Mouse (Mus musculus): ENCODE data around the gene Zmynd8. TPM values are rescaled to one million over a fixed set of nuclear protein-coding genes. Genes with fewer than 3 reads are reported as not detected.
A peak's percentile ranks its signal among the peaks of the same experiment; 100 is the strongest.

The Zmynd8 gene
- polyA plus RNA-seq, 1 experiment from 2014 or later = 57.6 TPM

DNA sequence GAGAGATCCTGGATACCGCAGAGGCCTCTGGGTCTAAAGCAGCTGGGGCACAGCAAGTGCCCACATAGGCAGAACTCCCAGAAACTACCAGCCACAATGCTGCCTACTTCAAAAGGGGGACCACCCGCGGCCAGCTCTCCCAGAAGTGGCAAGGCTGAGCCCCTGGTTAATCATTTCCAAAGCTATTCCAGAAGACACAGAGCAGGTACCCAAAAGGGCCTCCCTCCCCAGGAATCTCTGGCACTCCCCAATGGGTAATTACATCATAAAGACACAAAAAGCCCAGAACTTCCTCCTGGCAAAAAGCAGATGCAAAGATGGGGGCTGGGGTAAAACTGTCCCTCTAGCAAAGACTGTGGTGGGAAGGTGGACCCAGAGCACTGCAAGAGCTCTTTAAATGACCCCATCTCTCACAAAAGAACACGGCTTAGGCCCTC, 41.4 kb downstream of the Zmynd8 start:
- Histone ChIP-seq H3K4me2 (replicated peaks; ENCODE audit: low read depth, low read length) (peak overlapping the region; percentile 33), H3K4me3 (ENCODE audit: low read depth, low read length) (peak overlapping the region; percentile 12; the same call in 1 of the 2 replicates), H3K27me3 (ENCODE audit: control insufficient read depth, insufficient read depth, low read length) (no peaks in the 10 kb centered on the region), H3K9me3 (ENCODE audit: control insufficient read depth, low read depth, low read length) (no peaks in the 10 kb centered on the region), H3K9ac (replicated peaks; ENCODE audit: low read depth, low read length) (peak overlapping the region; percentile 30; the same call in 1 of the 2 replicates), H3K36me3 (ENCODE audit: control insufficient read depth, insufficient read depth, low read length) (peaks cover 7% of the 10 kb centered on the region), H3K4me1 (ENCODE audit: control insufficient read depth, insufficient read depth, low read length) (peaks cover 58% of the 10 kb centered on the region), H3K27ac (ENCODE audit: low read length) (peak overlapping the region; percentile 99)
- WGBS = 11% methylated on average over 4 of the region's 4 CpGs
- ATAC-seq (ENCODE audit: insufficient number of reproducible peaks, insufficient read depth, low FRiP score, low read depth) = peak; percentile 62

DNA sequence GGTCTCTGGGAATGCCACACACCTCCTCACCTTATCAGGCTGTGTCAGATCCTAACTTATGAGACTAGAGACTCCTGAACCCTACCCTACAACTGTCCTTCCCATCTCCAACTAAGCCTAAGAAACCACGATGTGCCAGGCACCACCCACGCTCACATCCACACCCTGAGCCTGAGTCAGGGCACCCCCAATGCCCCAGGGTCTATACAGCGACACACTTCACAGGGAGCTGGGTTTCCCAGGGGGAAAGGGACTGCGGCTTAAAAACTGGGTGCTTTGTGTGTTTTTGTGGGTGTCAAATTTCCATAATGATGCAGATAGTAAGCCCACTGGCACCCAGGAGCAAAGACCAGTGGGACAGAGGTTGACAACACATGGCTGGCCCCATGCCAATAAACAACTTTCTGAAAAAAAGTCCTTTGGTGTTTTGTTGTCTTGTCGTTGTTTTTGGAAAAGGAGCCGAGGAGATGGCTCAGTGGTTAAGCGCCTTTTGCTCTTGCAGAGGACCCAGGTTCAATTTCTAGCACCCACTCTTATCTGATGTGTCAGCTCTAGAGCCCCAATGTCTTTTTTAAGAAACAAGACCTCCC, 42.1 kb downstream of the Zmynd8 start:
- H3K9me3 ChIP-seq (ENCODE audit: control insufficient read depth, low read depth, low read length) = no peaks in the 10 kb centered on the region
- WGBS = 78% methylated on average over 7 of the region's 7 CpGs

DNA sequence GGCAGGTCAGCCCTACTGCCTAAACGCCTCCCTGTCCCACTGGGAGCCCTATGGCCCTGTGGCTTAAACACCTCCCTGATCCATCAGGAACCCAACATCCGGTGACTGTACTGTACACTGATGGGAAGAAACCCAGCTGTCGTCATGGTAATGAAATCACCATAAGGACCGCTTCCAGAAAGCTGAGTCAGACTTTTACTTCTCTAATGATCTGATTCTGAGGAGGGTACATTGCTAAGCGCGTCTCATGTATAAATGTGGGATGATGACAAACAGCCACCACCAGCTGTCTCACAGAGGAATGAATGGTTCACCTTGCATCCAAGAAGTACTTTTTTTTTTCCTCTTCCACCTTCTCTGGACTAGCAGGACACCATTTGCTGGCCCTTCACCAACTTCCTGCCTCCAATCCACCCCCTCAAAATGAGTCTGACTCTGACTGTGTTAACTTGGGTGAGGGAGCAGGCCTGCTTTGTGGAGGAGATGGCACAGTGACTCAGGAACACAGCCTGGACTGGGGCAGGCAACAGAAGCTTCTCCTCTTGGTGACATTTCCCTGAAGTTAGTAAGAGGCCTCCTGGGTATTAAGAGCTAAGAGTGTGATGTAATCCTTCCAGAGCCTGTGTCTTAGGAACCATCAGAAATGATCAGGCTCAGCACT, 43.0 kb downstream of the Zmynd8 start:
- ATAC-seq (ENCODE audit: insufficient number of reproducible peaks, insufficient read depth, low FRiP score, low read depth) = no peak
- Histone ChIP-seq H3K9ac (replicated peaks; ENCODE audit: low read depth, low read length) (no peak overlapping the region), H3K4me1 (ENCODE audit: control insufficient read depth, insufficient read depth, low read length) (peaks cover 62% of the 10 kb centered on the region), H3K9me3 (ENCODE audit: control insufficient read depth, low read depth, low read length) (no peaks in the 10 kb centered on the region), H3K27ac (ENCODE audit: low read length) (peak overlapping the region; percentile 99), H3K4me3 (ENCODE audit: low read depth, low read length) (no peak overlapping the region), H3K27me3 (ENCODE audit: control insufficient read depth, insufficient read depth, low read length) (no peaks in the 10 kb centered on the region), H3K36me3 (ENCODE audit: control insufficient read depth, insufficient read depth, low read length) (peaks cover 10% of the 10 kb centered on the region), H3K4me2 (replicated peaks; ENCODE audit: low read depth, low read length) (no peak overlapping the region)
- WGBS = 25% methylated on average over 6 of the region's 6 CpGs

More for the DNA sequence above, 42.1 kb downstream of the Zmynd8 start:
- Histone ChIP-seq H3K9ac (replicated peaks; ENCODE audit: low read depth, low read length) (no peak overlapping the region), H3K4me3 (ENCODE audit: low read depth, low read length) (no peak overlapping the region), H3K27me3 (ENCODE audit: control insufficient read depth, insufficient read depth, low read length) (no peaks in the 10 kb centered on the region), H3K36me3 (ENCODE audit: control insufficient read depth, insufficient read depth, low read length) (peaks cover 2% of the 10 kb centered on the region), H3K27ac (ENCODE audit: low read length) (peak overlapping the region; percentile 99), H3K4me1 (ENCODE audit: control insufficient read depth, insufficient read depth, low read length) (peaks cover 62% of the 10 kb centered on the region), H3K4me2 (replicated peaks; ENCODE audit: low read depth, low read length) (peak overlapping the region; percentile 33; the same call in 1 of the 2 replicates)
- ATAC-seq (ENCODE audit: insufficient number of reproducible peaks, insufficient read depth, low FRiP score, low read depth) = no peak

DNA sequence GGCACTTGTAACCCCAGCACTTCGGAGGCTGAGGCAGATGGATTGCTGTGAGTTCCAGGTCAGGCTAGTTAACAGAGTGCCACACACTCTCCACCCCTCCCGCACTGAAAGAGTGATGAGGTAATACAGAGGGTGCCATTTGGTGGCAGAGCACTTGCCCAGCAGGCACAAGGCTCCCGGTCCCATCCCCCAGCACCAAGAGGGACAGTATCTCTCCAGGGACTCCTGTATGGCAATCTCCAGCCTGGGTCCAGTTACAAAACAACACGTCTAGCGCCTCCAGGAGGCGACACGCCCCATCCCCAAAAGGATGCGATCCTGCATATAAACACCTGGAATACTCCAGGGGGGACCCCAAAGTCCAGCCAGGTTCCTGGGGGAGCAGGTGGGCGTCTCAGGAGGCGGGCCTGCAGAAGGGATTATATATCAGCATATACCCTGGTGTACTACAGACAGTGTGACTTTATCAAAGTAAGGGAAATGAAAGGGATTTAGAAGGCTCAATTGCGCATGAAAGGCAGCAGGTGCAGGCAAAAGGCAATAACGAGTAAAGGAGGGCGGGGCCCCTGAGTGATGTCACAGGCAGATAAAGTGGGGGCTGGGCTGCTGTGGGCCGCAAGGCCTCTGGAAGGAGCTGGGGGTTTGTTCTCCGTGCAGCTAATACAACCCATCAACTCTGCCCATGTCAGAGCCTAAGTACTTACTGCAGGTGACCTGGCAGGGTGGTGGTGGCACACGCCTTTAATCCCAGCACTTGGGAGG, 44.4 kb downstream of the Zmynd8 start:
- WGBS = 42% methylated on average over 16 of the region's 16 CpGs
- ATAC-seq (ENCODE audit: insufficient number of reproducible peaks, insufficient read depth, low FRiP score, low read depth) = no peak
- Histone ChIP-seq H3K36me3 (ENCODE audit: control insufficient read depth, insufficient read depth, low read length) (peaks cover 22% of the 10 kb centered on the region), H3K9me3 (ENCODE audit: control insufficient read depth, low read depth, low read length) (no peaks in the 10 kb centered on the region), H3K9ac (replicated peaks; ENCODE audit: low read depth, low read length) (no peak overlapping the region), H3K4me3 (ENCODE audit: low read depth, low read length) (no peak overlapping the region), H3K4me2 (replicated peaks; ENCODE audit: low read depth, low read length) (no peak overlapping the region), H3K4me1 (ENCODE audit: control insufficient read depth, insufficient read depth, low read length) (peaks cover 58% of the 10 kb centered on the region), H3K27me3 (ENCODE audit: control insufficient read depth, insufficient read depth, low read length) (no peaks in the 10 kb centered on the region), H3K27ac (ENCODE audit: low read length) (0 out of 2 replicates have a peak overlapping the region, but pooled peaks have one; percentile 27)

DNA sequence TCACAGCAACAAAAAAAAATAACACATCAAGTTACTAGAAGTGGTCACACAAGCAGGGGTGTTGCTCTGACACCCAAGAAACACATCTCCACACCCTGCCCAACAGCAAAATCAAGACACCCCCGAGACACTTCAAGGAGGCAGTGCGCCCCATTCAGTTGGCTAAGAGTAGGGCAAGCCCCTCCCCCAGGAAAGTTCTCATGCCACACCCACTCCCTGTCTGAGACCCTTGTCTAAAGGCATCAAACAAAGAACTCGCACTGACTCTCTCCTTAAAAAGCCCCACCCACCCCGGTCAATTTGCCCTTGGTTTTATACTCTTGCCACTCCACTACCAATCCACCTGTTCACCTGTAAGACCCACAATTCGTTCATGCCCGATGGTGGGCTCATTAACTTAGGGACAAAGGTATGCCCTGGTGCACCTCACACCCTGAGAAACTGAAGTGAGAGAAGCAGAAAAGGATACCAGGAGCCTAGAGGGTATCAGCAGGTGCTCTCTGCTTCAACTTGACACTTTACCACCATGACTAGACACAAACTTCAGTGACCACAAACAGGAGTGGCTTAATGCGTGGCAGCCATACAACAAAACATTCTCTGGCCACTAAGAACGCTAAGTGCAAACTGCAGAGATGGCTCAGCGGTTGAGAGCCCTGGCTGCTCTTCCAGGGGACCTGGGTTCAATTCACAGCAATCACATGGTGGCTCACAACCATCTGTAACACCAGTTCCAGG, 45.8 kb downstream of the Zmynd8 start:
- Histone ChIP-seq H3K36me3 (ENCODE audit: control insufficient read depth, insufficient read depth, low read length) (peaks cover 26% of the 10 kb centered on the region), H3K27me3 (ENCODE audit: control insufficient read depth, insufficient read depth, low read length) (no peaks in the 10 kb centered on the region), H3K4me1 (ENCODE audit: control insufficient read depth, insufficient read depth, low read length) (peaks cover 45% of the 10 kb centered on the region), H3K9ac (replicated peaks; ENCODE audit: low read depth, low read length) (no peak overlapping the region), H3K4me3 (ENCODE audit: low read depth, low read length) (no peak overlapping the region), H3K4me2 (replicated peaks; ENCODE audit: low read depth, low read length) (no peak overlapping the region), H3K27ac (ENCODE audit: low read length) (0 out of 2 replicates have a peak overlapping the region, but pooled peaks have one; percentile 6), H3K9me3 (ENCODE audit: control insufficient read depth, low read depth, low read length) (no peaks in the 10 kb centered on the region)
- 80% methylated on average over 9 of the region's 9 CpGs for WGBS
- no peak for ATAC-seq (ENCODE audit: insufficient number of reproducible peaks, insufficient read depth, low FRiP score, low read depth)

DNA sequence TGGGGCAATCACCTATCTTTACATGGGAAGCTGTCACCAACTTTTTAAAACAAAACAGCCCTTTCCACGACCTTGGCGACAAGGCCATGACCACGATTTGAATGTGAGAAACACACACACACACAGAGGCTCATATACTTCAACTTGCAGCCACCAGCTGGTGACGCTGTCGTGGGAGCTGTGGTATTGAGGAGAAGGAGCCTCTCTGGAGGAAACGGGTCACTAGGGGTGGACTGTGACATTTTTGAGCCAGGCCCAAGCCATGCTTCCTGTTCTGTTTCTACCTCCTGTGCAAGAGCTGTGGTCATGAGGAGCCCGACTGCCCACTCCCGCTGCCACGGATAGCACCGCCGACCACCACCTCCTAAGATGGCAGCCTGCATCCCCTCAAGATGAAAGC, 46.4 kb downstream of the Zmynd8 start:
- peaks cover 39% of the 10 kb centered on the region for H3K4me1 ChIP-seq (ENCODE audit: control insufficient read depth, insufficient read depth, low read length)
- no peaks in the 10 kb centered on the region for H3K27me3 ChIP-seq (ENCODE audit: control insufficient read depth, insufficient read depth, low read length)
- ATAC-seq (ENCODE audit: insufficient number of reproducible peaks, insufficient read depth, low FRiP score, low read depth) = no peak
- no peak overlapping the region for H3K4me2 ChIP-seq (replicated peaks; ENCODE audit: low read depth, low read length)
- no peak overlapping the region for H3K9ac ChIP-seq (replicated peaks; ENCODE audit: low read depth, low read length)
- H3K27ac ChIP-seq (ENCODE audit: low read length) = no peak overlapping the region
- 82% methylated on average over 11 of the region's 11 CpGs for WGBS
- no peaks in the 10 kb centered on the region for H3K9me3 ChIP-seq (ENCODE audit: control insufficient read depth, low read depth, low read length)
- H3K36me3 ChIP-seq (ENCODE audit: control insufficient read depth, insufficient read depth, low read length) = peaks cover 31% of the 10 kb centered on the region
- no peak overlapping the region for H3K4me3 ChIP-seq (ENCODE audit: low read depth, low read length)

DNA sequence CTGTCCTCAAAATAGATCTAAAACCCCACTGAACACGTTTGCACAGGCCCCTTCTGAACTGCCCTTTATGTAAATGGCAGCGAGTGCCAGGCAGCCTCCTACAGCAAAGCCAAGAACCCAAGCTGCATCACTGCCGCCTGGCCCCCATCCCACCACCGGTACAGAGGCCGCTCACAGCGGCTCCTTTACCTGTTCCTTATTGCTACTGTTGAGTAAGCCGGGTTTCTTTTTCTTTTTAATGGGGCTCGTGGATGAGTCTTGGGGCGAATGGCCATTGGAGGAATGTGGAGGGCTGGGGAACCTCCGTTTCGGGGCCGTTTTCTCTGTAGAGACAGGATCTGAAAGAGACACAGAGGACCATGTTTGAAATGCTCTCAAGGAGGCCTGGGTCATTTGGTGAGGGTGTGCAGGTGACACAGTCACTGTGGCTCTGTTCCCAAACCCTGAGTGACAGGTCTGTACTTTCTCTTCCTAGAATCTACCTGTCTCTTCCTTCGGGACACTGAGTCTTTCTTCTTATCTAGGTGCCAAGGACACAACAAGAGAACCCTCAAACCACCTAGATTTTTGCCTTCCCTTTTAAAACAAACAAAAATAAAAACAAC, 46.9 kb downstream of the Zmynd8 start:
- Histone ChIP-seq H3K27me3 (ENCODE audit: control insufficient read depth, insufficient read depth, low read length) (no peaks in the 10 kb centered on the region), H3K4me2 (replicated peaks; ENCODE audit: low read depth, low read length) (no peak overlapping the region), H3K9ac (replicated peaks; ENCODE audit: low read depth, low read length) (no peak overlapping the region), H3K9me3 (ENCODE audit: control insufficient read depth, low read depth, low read length) (no peaks in the 10 kb centered on the region), H3K27ac (ENCODE audit: low read length) (no peak overlapping the region), H3K4me3 (ENCODE audit: low read depth, low read length) (no peak overlapping the region), H3K4me1 (ENCODE audit: control insufficient read depth, insufficient read depth, low read length) (peaks cover 34% of the 10 kb centered on the region), H3K36me3 (ENCODE audit: control insufficient read depth, insufficient read depth, low read length) (peaks cover 32% of the 10 kb centered on the region)
- WGBS = 87% methylated on average over 13 of the region's 13 CpGs
- ATAC-seq (ENCODE audit: insufficient number of reproducible peaks, insufficient read depth, low FRiP score, low read depth) = no peak

DNA sequence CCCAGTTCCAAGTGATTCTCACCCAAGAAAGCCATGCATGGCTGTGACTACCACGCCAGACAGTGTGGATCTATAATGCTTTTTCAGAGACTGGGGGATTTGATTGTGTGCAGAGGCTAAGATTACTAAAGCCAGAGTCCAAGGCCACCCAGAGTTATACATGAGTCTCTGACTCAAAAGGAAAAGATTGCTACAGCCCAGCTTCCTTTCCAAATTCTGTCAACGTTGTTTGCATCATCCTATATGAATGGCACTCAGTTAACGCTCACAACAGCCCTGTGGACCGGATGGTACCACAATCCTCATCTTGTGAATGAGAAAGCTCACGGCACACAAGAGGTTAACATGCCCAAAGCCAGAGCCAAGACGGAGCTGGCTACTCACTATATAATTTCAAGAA, 48.0 kb downstream of the Zmynd8 start:
- no peaks in the 10 kb centered on the region for H3K9me3 ChIP-seq (ENCODE audit: control insufficient read depth, low read depth, low read length)
- H3K36me3 ChIP-seq (ENCODE audit: control insufficient read depth, insufficient read depth, low read length) = peaks cover 40% of the 10 kb centered on the region
- peaks cover 23% of the 10 kb centered on the region for H3K4me1 ChIP-seq (ENCODE audit: control insufficient read depth, insufficient read depth, low read length)
- no peak overlapping the region for H3K4me2 ChIP-seq (replicated peaks; ENCODE audit: low read depth, low read length)
- H3K27me3 ChIP-seq (ENCODE audit: control insufficient read depth, insufficient read depth, low read length) = no peaks in the 10 kb centered on the region
- no peak for ATAC-seq (ENCODE audit: insufficient number of reproducible peaks, insufficient read depth, low FRiP score, low read depth)
- WGBS = 73% methylated on average over 6 of the region's 6 CpGs
- H3K4me3 ChIP-seq (ENCODE audit: low read depth, low read length) = no peak overlapping the region
- no peak overlapping the region for H3K9ac ChIP-seq (replicated peaks; ENCODE audit: low read depth, low read length)
- no peak overlapping the region for H3K27ac ChIP-seq (ENCODE audit: low read length)
